Mouse (Mus musculus): ENCODE data around the gene Gpr183.

- TF ChIP-seq CTCF (IDR thresholded peaks at IDR 0.05; ENCODE audit: borderline replicate concordance, extremely low read depth, insufficient read depth, insufficient read length): no peak
- TF ChIP-seq POLR2A (IDR thresholded peaks at IDR 0.05; ENCODE audit: borderline replicate concordance, extremely low read depth, insufficient read depth, insufficient read length, poor library complexity, severe bottlenecking): no peak
These were observed 8.1 kb upstream of the Gpr183 start for GRCm38 (mm10) chr14:121973114-121973513.

All from brain, embryonic 14.5 days (tissue).